Mouse (Mus musculus): ENCODE results near the gene Aldh3b2.
"Not testable (repeated sequence)": the region's sequence is repeated elsewhere in the genome, so short reads cannot be mapped to it uniquely, and the experiment has no call there.

Aldh3b2 gene

DNA sequence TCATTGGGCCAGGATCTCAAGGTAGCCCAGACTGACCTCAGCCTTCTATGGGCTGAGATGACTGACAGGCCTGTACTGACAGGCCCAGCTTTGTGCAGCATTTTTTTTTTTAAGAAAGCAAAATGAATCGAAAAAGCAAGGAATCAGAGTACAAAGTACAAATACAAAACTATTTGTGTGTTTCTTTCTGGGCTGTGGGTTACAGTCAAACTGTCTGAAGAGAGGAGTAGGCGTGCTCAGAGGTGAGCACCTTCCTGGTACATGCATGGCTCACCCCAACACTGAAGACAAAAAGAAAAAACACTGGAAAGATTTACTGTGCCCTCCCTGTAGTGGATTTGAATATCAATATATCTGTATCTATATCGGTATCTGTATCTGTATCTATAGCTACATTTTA, 24.3 kb upstream of the Aldh3b2 start:
- DNase-seq (ENCODE audit: low read depth): no peak

DNA sequence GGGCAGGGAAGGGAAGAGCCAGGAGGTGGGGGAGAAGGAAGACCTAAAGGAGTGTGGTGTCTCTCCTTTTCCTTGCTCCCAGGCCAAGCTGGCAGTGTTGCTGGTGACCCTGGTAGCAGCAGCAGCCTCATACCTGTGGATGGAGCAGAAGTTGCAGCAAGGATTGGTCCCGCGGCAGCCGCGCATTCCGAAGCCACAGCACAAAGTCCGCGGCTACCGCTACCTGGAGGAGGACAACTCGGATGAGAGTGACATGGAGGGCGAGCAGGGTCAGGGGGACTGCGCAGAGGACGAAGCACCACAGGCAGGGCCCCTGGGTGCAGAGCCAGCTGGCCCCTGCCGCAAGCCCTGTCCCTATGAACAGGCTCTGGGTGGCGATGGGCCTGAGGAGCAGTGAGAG, 23.6 kb upstream of the Aldh3b2 start:
- DNase-seq (ENCODE audit: low read depth): no peak

DNA sequence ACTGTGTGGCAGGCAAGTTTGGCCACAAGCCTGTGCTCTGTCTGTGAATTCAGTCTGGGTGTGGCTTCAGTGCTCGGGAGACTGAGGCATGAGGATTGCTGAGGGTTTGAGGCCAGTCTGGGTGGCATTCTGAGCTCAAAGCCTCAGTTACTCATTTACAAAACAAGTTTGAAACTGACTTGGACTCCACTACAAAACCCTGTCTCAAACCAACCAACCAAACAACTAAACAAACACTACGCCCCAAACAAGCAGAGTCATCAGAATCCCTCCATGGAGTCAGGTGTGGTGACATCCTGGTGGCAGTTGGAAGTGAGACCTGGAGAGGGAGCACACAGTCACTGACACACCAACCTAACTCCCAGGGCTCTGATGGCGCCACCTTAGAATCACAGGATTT, 21.8 kb upstream of the Aldh3b2 start:
- DNase-seq (ENCODE audit: low read depth): no peak

DNA sequence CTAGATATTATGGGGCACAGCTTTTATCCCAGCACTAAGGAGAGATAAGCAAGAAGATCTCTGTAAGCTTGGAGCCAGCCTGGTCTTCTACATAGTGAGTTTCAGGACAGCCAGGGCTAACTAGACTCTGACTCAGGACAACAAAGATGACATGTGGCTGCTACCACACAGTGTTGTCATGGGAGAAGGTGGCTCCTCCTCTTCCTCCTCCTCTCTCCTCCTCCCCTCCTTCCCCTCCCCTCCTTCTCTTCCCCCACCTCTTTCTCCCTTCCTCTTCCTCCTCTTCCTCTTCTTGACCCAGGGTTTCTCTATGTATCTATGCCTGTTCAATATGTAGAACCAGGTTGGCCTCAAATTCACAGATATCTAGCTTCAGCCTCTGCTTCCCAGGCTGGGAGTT, 20.7 kb upstream of the Aldh3b2 start:
- DNase-seq (ENCODE audit: low read depth): no peak

DNA sequence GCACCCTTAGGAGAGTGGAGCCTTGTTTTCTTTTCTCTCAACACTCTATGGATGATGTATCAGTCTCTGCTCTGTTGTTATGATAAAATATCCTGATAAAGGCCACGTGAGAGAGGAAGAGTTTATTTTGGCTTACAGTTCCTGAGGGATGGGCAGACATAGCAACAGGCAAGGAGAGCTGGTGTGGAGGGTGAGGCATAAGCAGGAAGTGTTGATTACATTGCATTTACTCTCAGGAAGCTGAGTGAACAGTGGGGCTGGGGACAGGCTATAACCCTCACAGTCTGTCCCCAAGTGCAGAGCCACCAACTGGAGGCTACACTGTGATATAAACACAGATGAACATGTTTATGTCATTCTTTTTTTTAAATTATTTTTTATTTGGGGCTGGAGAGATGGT, 20.0 kb upstream of the Aldh3b2 start:
- DNase-seq (ENCODE audit: low read depth): no peak

DNA sequence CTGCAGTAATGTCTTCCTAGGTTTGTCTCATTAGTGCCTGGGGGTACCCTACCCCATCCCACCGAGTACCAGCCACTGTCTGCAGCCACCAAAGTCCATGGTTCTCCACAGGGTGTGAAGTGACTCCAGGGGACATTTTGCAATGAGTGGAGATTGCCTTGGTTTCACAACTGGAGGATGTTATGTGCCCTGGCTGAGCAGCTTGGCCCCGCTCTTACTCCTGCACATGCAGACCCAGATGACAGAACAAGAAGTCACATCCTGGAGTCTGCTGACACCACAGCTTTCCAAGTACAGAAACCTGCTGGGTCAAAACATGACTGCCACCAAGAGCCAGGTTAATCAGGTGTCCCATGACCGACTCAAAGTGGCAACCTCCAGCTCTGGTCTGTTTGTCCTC, 17.1 kb upstream of the Aldh3b2 start:
- DNase-seq (ENCODE audit: low read depth): no peak

DNA sequence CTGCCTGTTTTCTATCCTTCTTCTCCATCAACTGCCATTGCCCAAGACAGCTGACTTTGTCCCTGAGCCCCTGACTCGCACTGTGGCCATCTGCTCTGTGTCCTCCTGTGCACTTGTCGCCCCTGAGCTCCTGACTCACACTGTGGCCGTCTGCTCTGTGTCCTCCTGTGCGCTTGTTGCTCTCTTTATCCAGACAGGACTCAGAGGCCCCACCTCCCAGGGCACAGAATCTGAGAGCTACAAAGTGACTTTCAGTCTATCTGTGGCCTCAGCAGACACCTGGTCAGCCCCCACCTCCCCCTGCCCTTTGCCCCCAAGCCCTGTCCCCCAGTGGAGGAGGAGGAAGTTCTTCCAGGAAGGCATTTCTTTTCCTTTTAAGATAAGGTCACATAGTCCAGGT, 16.3 kb upstream of the Aldh3b2 start:
- no peak for DNase-seq (ENCODE audit: low read depth)

DNA sequence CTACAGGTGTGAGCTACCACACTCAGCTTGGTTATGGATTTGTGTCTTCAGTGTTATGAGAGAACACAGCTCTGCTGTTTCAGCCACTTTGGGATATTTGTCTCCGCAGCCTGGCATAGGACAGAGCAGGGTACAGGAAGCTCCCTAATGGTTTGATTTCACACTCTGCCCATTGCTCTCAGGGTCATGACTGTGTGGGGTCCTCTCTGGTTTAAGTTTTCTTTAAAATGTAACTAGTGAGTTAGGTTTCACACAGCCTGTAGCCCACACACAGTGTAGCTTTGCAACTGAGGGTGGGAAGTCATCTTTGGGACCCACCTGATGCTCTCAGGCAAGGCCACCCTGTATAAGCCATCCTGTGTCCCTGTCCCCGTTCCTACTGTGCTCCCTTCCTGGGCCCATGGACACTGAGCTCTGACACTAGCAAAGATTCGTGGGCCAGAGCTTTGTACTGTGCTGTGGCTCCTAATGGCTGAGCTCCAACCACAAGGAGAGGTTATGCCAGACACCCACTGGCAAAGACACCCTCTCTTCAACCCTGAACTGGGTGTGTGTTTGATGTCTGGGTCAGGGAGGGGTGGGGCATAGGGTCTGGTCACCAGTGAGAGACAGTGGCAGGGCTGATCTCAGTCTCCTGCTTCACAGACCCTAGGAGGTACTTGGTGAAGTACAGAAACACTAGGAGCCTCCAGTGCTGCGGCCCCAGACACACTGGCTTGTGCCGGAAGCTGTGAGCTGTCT, 14.7 kb upstream of the Aldh3b2 start:
- not testable (repeated sequence) for DNase-seq (ENCODE audit: low read depth)

DNA sequence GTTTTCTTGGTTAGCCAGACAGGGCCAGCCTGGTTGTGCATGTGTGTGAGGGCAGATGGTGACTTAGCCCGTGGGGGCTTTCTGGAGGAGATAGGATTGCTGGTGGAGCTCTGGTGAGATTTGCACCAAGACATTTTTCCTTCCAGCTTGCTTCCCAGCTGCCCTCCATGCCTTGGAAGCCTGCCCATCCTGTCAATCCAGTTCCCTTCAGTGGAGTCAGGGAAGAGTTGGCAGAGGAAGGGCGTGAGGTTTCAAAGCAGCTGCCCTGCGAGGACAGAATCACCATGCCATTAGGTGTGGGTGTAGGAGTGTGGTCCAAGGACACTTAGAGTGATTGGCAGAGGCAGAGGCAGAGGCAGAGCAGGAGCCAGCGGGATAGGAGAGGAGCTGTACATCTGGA, 13.7 kb upstream of the Aldh3b2 start, which contains the start of gene Aldh3b3:
Gene Aldh3b3 (plus strand): TSS at position 176 of the 400 bp plus-strand sequence.
- no peak for DNase-seq (ENCODE audit: low read depth)

DNA sequence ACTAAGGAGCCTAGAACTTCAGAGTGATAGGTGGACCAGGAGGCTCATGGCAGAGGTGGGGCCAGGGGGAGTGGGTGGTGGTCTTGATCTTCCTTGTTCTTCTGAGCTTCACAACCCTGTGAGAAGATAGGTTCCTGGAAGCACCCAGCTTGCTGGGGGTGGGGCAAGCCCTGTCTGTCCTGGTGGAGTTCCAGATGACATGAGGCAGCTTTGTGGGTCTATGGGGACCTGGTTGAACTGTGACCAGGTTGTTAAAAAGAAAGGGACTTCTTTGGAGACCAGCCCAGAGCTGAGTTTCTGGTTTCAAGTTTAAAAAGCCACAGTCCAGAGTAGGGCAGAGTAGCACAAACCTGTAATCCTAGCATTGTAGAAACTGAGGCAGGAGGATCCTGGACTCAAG, 13.1 kb upstream of the Aldh3b2 start:
- no peak for DNase-seq (ENCODE audit: low read depth)

DNA sequence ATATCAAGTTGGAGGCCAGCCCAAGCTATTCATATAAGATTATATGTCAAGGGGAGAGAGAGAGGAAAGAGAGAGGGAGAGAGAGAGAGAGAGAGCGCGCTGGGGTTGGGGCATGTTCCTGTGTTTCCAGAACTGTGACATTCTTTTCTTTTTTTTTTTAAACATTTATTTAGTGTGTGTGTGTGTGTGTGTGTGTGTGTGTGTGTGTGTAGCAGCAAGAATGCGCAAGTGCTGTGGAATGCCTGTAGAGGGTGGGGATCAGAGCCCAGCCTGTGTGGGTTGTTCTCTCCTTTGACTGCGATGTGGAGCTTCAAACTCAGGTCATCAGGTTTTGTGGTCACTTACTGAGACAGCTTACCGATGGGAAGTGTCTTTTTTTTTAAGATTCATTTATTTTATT, 11.9 kb upstream of the Aldh3b2 start:
- DNase-seq (ENCODE audit: low read depth): no peak

DNA sequence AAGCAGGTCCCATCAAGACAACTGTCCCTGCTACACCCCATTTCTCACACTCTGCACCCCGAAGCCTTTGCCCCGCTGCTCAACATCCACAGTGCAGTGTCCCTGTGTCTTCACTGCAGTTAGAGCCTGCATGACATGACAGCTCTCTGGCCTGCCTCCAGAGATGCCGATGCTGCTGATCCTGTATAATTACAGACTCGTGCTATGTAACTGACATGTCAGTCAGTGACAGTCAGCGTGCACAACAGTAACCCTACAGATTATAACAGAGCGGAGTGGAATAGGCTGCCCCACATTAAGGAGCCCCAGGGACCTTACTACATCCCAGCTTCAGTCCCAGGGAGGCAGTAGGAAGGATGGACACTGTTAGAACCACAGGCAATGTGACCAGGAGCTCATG, 10.3 kb upstream of the Aldh3b2 start:
- not testable (repeated sequence) for DNase-seq (ENCODE audit: low read depth)

DNA sequence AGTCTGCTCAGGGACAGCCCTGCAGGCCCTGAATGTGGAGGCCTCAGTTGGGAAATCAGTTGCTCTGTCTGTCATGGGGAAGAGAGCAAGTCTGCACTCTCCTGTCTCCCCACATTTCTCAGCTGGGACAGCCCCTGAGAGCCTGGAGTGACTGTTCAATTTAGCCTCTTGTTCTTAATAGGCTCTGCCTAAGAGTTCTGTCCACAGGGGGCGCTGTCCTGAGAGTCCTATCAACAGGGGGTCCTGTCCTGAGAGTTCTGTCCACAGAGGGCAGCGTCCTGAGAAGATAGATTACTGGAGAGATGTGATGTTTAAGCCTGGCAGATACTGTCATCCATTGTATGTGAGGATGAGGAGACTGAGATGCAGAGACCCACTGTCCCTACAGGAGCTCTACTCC, 9.7 kb upstream of the Aldh3b2 start:
- peak; percentile 57 for DNase-seq (ENCODE audit: low read depth)

DNA sequence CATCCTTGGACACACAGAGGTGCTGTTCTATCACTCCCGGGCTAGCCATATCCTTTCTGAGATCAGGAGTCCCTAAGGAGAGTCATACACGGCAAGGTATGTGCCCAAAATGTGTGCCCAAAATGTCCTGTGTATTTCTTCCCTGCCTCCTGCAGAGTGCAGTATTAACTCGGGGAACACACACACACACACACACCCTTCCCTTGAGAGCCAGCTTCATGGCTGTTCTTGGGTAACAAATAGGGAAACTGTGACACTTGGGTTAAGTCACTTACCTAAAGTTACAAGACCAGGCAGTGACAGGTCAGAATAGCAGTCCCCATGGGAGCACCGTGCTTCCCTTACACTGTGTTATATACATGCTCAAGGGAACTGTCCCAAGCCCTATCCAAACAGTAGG, 8.1 kb upstream of the Aldh3b2 start:
- DNase-seq (ENCODE audit: low read depth): peak; percentile 63

DNA sequence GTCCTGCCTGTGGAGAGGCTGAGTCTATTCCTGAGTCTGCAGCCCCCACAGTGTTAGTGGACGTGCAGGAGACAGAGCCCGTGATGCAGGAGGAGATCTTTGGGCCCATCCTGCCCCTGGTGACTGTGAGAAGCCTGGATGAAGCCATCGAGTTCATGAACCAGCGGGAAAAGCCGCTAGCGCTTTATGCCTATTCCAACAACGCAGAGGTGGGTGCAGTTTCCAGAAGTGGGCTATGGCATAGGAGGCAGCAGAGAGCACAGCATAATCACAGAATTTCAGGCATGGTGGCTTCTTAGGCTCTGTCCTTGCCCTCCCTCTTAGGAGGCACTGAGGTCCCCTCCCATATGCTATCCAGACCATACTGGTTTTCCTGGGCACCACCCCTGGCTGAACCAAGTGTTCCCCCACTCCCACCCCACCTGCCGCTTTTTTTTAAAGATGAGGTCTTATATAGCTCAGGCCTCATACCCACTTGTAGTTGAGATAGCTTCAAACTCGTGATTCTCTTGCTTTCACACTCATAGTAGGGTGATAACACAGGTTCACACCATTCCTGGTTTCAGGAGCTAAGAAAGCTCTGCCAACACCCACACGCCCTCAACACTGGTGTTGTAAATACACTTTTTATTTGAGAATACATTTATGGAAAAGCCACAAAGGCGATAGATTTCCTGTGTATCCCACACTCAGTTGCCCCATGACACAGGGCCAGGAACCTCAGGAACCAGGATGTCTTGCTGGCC, 5.6 kb upstream of the Aldh3b2 start:
- no peak for DNase-seq (ENCODE audit: low read depth)

DNA sequence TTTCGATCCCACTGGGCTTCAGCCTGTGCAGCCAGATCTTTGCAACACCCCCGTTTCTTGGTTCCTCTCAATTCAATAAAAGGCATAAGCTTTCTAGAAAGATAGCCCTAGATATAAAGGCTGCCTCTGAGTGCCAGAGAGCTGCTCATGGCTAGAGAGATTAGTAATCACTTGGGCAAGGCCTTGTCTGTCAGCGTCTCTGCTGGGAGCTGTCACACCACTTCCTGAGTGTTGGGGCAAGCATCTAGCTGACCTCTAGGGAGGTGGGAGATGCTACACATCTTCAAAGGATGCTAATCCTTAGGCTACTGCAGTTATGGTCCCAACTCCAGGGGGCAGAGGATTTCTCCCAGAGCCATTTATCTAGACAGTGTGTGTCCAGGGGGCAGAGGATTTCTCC, 4.9 kb upstream of the Aldh3b2 start:
- DNase-seq (ENCODE audit: low read depth): peak; percentile 49

DNA sequence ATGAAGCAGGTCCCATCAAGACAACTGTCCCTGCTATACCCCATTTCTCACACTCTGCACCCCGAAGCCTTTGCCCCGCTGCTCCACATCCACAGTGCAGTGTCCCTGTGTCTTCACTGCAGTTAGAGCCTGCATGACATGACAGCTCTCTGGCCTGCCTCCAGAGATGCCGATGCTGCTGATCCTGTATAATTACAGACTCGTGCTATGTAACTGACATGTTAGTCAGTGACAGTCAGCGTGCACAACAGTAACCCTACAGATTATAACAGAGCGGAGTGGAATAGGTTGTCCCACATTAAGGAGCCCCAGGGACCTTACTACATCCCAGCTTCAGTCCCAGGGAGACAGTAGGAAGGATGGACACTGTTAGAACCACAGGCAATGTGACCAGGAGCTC, 2.5 kb downstream of the Aldh3b2 start:
- DNase-seq (ENCODE audit: low read depth): not testable (repeated sequence)

DNA sequence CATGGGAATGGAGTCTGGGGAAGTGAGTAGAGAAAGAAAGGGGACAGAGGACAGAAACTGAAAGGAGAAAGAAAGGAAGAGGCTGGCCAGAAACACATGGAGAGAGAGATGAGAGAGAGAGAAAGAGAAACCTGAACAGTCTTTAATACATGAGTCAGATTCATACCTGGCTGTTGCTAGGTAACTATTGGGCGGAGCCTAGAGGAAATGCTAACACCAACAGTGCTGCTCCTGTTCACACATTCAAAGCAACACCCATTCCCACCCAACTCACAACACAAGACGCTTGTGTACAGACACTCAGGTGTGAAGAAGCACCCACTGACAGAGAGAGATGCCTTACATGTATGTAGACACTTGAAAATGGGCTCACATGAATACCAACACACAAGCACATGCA, 3.7 kb downstream of the Aldh3b2 start:
- no peak for DNase-seq (ENCODE audit: low read depth)

DNA sequence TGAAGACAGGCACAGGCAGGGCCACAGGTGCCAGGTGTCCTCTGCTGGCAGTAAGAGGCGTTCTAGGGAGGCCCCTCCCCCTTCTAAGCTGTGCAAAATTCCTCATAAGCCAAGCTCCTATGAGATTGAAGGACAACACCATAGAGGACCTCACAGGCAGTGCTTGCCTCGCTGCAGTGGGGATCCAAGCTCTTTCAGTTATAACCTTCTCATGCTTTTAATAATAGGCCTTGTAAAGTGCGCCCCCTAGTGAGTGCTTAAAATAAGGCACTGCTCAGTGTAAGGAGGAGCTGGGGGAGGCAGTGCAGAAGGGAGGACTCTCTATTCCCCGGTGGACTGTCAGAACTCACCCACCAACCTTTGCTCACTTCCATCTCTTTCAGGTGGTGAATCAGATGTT, 8.2 kb downstream of the Aldh3b2 start:
- peak; percentile 85 for DNase-seq (ENCODE audit: low read depth)

DNA sequence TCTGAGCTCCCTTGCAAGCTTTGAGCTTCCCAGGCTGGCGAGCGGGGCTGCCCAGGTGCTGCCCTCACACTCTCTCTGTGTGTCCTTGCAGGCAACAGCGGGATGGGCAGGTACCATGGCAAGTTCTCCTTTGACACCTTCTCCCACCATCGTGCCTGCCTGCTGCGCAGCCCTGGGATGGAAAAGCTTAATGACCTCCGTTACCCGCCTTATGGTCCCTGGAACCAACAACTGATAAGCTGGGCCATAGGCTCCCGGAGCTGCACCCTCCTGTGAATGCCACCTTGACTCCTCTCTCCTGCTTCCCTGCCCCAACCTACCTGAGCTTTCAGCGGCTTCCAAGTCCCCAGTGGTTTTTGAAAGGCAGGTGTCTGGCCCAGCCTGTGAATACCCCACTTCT, 8.8 kb downstream of the Aldh3b2 start:
- no peak for DNase-seq (ENCODE audit: low read depth)

DNA sequence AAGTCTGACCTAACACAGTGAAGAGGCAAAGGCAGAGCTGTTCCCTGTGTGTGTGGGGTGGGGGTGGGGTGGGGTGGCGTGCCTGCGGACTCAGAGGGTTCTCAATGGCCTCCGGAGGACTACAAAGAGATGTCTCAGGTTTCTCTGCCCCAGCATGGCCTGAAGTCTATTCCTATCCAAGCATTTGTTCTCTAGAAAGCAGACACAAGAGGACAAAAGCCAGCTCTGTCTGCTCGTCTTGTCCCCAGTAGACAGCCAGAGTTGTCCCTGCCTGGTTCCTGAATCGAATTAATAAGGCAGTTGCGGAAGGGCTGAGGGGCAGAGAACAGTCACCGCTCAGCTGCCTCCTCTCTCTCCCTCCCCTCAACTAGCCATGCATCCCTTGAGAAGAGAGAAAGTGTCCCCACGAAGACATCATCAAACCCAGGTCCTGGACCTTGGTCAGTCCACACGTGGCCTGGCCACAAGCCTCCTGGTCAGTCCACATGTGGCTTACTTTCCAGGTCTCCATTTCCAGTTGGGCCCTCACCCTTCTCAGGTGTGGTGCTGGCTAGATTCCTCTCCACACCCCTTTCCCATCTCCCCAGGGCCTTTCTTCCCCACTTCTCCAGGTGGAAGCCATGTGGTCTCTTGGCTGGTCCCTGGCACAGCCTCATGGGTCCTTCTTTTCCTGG, 11.5 kb downstream of the Aldh3b2 start:
- no peak for DNase-seq (ENCODE audit: low read depth)

DNA sequence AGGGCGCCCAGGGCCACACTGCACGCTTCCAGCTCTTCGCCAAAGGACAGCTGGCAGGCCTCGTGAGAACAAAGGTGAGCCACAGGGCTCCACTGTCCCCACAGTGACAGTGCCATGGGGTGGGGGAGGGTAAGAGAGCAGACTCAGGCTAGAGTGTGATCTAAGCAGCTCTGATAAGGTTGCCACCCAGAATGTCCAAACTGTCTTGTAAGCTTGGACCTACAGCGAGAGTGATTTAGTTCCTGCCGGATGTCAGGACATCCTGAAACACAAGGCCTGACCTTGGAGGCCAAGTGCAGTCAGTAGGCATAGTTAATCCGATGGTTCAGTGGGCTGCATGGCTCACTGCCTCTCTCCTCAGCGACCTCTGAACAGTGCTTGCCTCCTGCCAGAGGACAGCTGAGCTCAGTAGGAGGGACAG, 13.1 kb downstream of the Aldh3b2 start:
- DNase-seq (ENCODE audit: low read depth): peak; percentile 96

DNA sequence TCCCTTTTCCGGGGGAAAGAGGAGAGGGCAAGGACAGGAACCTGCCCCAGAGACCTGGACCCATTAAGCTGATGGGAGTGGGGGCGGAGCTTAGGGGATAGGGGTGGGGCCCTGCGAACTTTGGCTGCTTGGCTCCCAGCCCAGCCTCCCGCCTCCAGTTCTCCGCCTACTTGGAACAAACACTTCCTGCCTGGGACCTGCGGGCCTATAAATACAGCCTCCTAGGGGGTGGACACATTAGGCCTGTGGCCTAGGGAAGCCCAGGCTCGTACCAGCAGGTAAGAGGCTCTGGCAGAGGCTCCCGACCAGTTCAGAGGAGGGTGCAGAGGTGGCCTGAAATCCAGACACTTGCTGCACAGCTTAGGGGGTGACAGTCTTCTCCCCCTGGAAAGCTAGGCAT, 14.2 kb downstream of the Aldh3b2 start, which contains the start of gene Acy3:
Gene Acy3 (plus strand): TSS at position 237 of the 400 bp plus-strand sequence.
- peak; percentile 94 for DNase-seq (ENCODE audit: low read depth)

All from 416B (cell line).